Comparison of ENCODE assay signal across 29 mouse cellular contexts in genomic region chrX:143082732-143083131, GRCm38 (mm10). TPM values are rescaled to one million over a fixed set of nuclear protein-coding genes. Genes with fewer than 3 reads are reported as not detected.
DNase-seq lines count a peak whose midpoint lies in the region; ATAC-seq and TF ChIP-seq lines count a peak whose summit lies in the region.
"Had no signal": no experiment of that assay in that cellular context is flagged by ENCODE, and none has a peak within 500 bp of the region (broad histone marks: within the 10 kb centered on the region; RNA-seq: fewer than 3 reads in every experiment).

No protein-coding gene starts in this region.

- intact Hi-C loops in heart, postnatal 14 days (cut with DNase I), result no loop called here

- ATAC-seq in heart, embryonic 16.5 days (replicated peaks; ENCODE audit: extremely low read depth, insufficient read depth, low FRiP score), result peak; percentile 38; the same call in 1 of the 2 replicates
- ATAC-seq in lung, embryonic 14.5 days (ENCODE audit: insufficient read depth), result peak; percentile 72
- ATAC-seq: CD4-positive, CD25-positive, alpha-beta regulatory T cell, adult 4 months; hindbrain, embryonic 16.5 days; intestine, postnatal 0 days; midbrain, embryonic 13.5 days; Patski had no signal

- 0 out of 2 replicates have a peak, but pooled peaks cover 5% of the 10 kb centered on the region for H3K4me1 ChIP-seq in heart, embryonic 16.5 days (ENCODE audit: control insufficient read depth, insufficient read depth, low read length)
- H3K4me1 ChIP-seq in lung, embryonic 14.5 days (ENCODE audit: insufficient read depth), result no peaks in the 10 kb centered on the region
- H3K4me1 ChIP-seq: heart, embryonic 13.5 days had no signal

- no peak overlapping the region for H3K4me3 ChIP-seq in heart, embryonic 16.5 days (ENCODE audit: low read length)
- H3K4me3 ChIP-seq in lung, embryonic 14.5 days (ENCODE audit: low read depth, low read length), result no peak overlapping the region
- H3K4me3 ChIP-seq: embryonic facial prominence, embryonic 10.5 days; forebrain, embryonic 12.5 days; heart, embryonic 13.5 days; limb, embryonic 13.5 days; midbrain, embryonic 13.5 days had no signal

- TF ChIP-seq CTCF in lung, embryonic 14.5 days (IDR thresholded peaks at IDR 0.05; ENCODE audit: low read depth), result no peak

- H3K4me2 ChIP-seq in heart, embryonic 16.5 days (ENCODE audit: low read depth, low read length), result no peak overlapping the region
- H3K4me2 ChIP-seq in lung, embryonic 14.5 days, result no peak overlapping the region
- H3K4me2 ChIP-seq: forebrain, embryonic 12.5 days; heart, embryonic 13.5 days; limb, embryonic 13.5 days; midbrain, embryonic 13.5 days had no signal

- no peak overlapping the region for H3K9ac ChIP-seq in heart, embryonic 16.5 days (ENCODE audit: low read length)
- no peak overlapping the region for H3K9ac ChIP-seq in lung, embryonic 14.5 days
- H3K9ac ChIP-seq: forebrain, embryonic 12.5 days; heart, embryonic 13.5 days; limb, embryonic 13.5 days; liver, embryonic 14.5 days; midbrain, embryonic 13.5 days had no signal

- peaks cover 5% of the 10 kb centered on the region for H3K27me3 ChIP-seq in heart, embryonic 16.5 days (ENCODE audit: control insufficient read depth, insufficient read depth, low read length)
- H3K27me3 ChIP-seq in lung, embryonic 14.5 days (ENCODE audit: insufficient read depth, low read length), result 0 out of 2 replicates have a peak, but pooled peaks cover under 1% of the 10 kb centered on the region

- no peak overlapping the region for H3K27ac ChIP-seq in heart, embryonic 16.5 days (ENCODE audit: low read length)
- no peak overlapping the region for H3K27ac ChIP-seq in lung, embryonic 14.5 days (ENCODE audit: low read depth)
- H3K27ac ChIP-seq: embryonic facial prominence, embryonic 10.5 days; forebrain, embryonic 12.5 days; heart, embryonic 13.5 days; limb, embryonic 13.5 days; liver, embryonic 14.5 days; midbrain, embryonic 13.5 days had no signal

- no peak for DNase-seq in heart, postnatal 14 days
- peak; percentile 47 for DNase-seq in lung, embryonic 14.5 days
- DNase-seq in lung, postnatal 36 days, result no peak
- DNase-seq in cerebellum, adult 11-12 months, result peak; percentile 34
- DNase-seq in cerebellum, postnatal 14 days, result peak; percentile 34 to 62
- no peak for DNase-seq in thymus, postnatal 4 days
- DNase-seq in frontal cortex, postnatal 36 days (ENCODE audit: low spot score in 2 of 2), result no peak
- DNase-seq: adrenal gland, postnatal 10 days; gastrocnemius, postnatal 14 days; heart, adult 18-20 months; heart, postnatal 4 days; kidney, postnatal 36 days; layer of hippocampus, adult 9-11 months; right cerebral cortex, postnatal 14 days; thymus, postnatal 36 days had no signal

- no peaks in the 10 kb centered on the region for H3K9me3 ChIP-seq in heart, embryonic 16.5 days (replicated peaks; ENCODE audit: control insufficient read depth, low read length)
- H3K9me3 ChIP-seq in lung, embryonic 14.5 days (ENCODE audit: low read depth, low read length), result no peaks in the 10 kb centered on the region
- H3K9me3 ChIP-seq: embryonic facial prominence, embryonic 10.5 days; forebrain, embryonic 12.5 days; heart, embryonic 13.5 days; limb, embryonic 13.5 days; midbrain, embryonic 13.5 days had no signal

- 73% methylated on average over 1 of the region's 1 CpGs for WGBS in heart, embryonic 16.5 days
- WGBS in lung, embryonic 14.5 days, result 36% methylated on average over 1 of the region's 1 CpGs

- H3K36me3 ChIP-seq in heart, embryonic 16.5 days (ENCODE audit: control insufficient read depth, insufficient read depth), result no peaks in the 10 kb centered on the region
- H3K36me3 ChIP-seq in lung, embryonic 14.5 days (ENCODE audit: insufficient read depth), result no peaks in the 10 kb centered on the region
- H3K36me3 ChIP-seq: embryonic facial prominence, embryonic 10.5 days; forebrain, embryonic 12.5 days; heart, embryonic 13.5 days; limb, embryonic 13.5 days; midbrain, embryonic 13.5 days had no signal

RNA-seq across cellular contexts. Expression of gene Rtl9, which starts 16.7 kb away (rescaled TPM):
- 0.18 and 0.19 TPM in 2 replicates for polyA plus RNA-seq in heart, embryonic 16.5 days (2015; fragmentation: Nextera tagmentation; extraction: Ambion mirVana)
- total RNA-seq in heart, postnatal 14 days (2021), result under 1 TPM; 0.68 to 0.76 TPM
- polyA plus RNA-seq in lung, embryonic 14.5 days (2014; fragmentation: Nextera tagmentation; extraction: Ambion mirVana), result 0.42 and 0.50 TPM in 2 replicates
- total RNA-seq: common myeloid progenitor, adult 5-6 weeks; ES-E14; megakaryocyte, adult 5-6 weeks had no signal
- polyA plus RNA-seq: CD4-positive, CD25-positive, alpha-beta regulatory T cell, adult 4 months; heart, embryonic 13.5 days had no signal

Comparison
In these comparisons a context has a peak if more than half of its experiments do, and no peak if none do; other contexts are left out.
1. DNase-seq: peak in lung, embryonic 14.5 days (single experiment), cerebellum, adult 11-12 months (single experiment) and cerebellum, postnatal 14 days (2 of 2); none in heart, postnatal 14 days (0 of 2), lung, postnatal 36 days (single experiment), thymus, postnatal 4 days (single experiment) and frontal cortex, postnatal 36 days (0 of 2).